Mouse (Mus musculus) limb, embryonic 14.5 days (tissue): ENCODE measurements at regions not wholly inside any gene's neighbourhood (a gene's known extent, or its start where the extent isn't known, plus 50 kb on each side); places are given as distances from the start of the nearest gene placed in this dataset.

Experiments
- ATAC-seq: fragments of 200-750 bp; cut with Nextera tagmentation; 2 replicates; pipeline ENCODE4 v1.8.0; 2017; ENCODE audit warnings: low read depth, moderate number of reproducible peaks, moderate TSS enrichment; ENCODE audit not compliant: low FRiP score
- DNase-seq: peaks from one replicate; pipeline ENCODE4 v3.0.0-alpha.2; 2015; ENCODE audit warnings: low spot score
- H3K27ac ChIP-seq: fragments of 300-500 bp; sonication (generic); replicated peaks from 2 replicates; pipeline ENCODE4 v1.5.1; 2014; ENCODE audit warnings: low read depth, mild to moderate bottlenecking, low read length, moderate library complexity, mixed read lengths
- H3K27me3 ChIP-seq: fragments of 300-500 bp; sonication (generic); 2 replicates; pipeline ENCODE4 v1.6.1; 2014; ENCODE audit warnings: low read length, mixed read lengths; ENCODE audit not compliant: control insufficient read depth, insufficient read depth
- H3K36me3 ChIP-seq: fragments of 300-500 bp; sonication (generic); 2 replicates; pipeline ENCODE4 v1.6.1; 2014; ENCODE audit warnings: mild to moderate bottlenecking, low read length, moderate library complexity, mixed read lengths; ENCODE audit not compliant: control insufficient read depth, insufficient read depth
- H3K4me1 ChIP-seq: fragments of 300-500 bp; sonication (generic); 2 replicates; pipeline ENCODE4 v1.6.1; 2014; ENCODE audit warnings: antibody characterized with exemption, low read length, mixed read lengths; ENCODE audit not compliant: control insufficient read depth, insufficient read depth
- H3K4me2 ChIP-seq: fragments of 300-500 bp; sonication (generic); replicated peaks from 2 replicates; pipeline ENCODE4 v1.6.1; 2014; ENCODE audit warnings: low read depth, mild to moderate bottlenecking, low read length, moderate library complexity; ENCODE audit not compliant: severe bottlenecking
- H3K4me3 ChIP-seq: fragments of 300-500 bp; sonication (generic); replicated peaks from 2 replicates; pipeline ENCODE4 v1.5.1; 2014; ENCODE audit warnings: low read length
- H3K9ac ChIP-seq: fragments of 300-500 bp; sonication (generic); 2 replicates; pipeline ENCODE4 v1.6.1; 2014; ENCODE audit warnings: mild to moderate bottlenecking, low read depth, low read length, moderate library complexity; ENCODE audit not compliant: severe bottlenecking
- H3K9me3 ChIP-seq: fragments of 300-500 bp; sonication (generic); 2 replicates; pipeline ENCODE4 v1.6.1; 2016; ENCODE audit warnings: low read length; ENCODE audit not compliant: control insufficient read depth
- POLR2A ChIP-seq: fragments of 200-500 bp; IDR thresholded peaks from 2 replicates; pipeline ENCODE4 v1.8.0; 2012; ENCODE audit warnings: inconsistent platforms, mild to moderate bottlenecking, moderate library complexity, borderline replicate concordance; ENCODE audit not compliant: insufficient read depth, insufficient read length; ENCODE audit errors: extremely low read depth
- WGBS: fragments of 180-500 bp; shearing (Covaris S2); extraction: QIAGEN DNeasy Blood & Tissue Kit; methylation state at CpG from one replicate; pipeline ENCODE4 v1.1.7; 2014; 5-methylcytosine and 5-hydroxymethylcytosine counted together

- ATAC-seq (no peak), DNase-seq (no peak)
- Histone ChIP-seq H3K9me3 (no peaks in the 10 kb centered on the region), H3K36me3 (no peaks in the 10 kb centered on the region), H3K27ac (no peak overlapping the region), H3K4me3 (no peak overlapping the region), H3K27me3 (no peaks in the 10 kb centered on the region), H3K9ac (no peak overlapping the region), H3K4me1 (no peaks in the 10 kb centered on the region), H3K4me2 (no peak overlapping the region)
- WGBS: 77% methylated on average over 4 of the region's 4 CpGs
- TF ChIP-seq POLR2A: no peak
Measured at GRCm38 (mm10) chr9:122437464-122437863, 86.1 kb downstream of the Abhd5 start.

DNA sequence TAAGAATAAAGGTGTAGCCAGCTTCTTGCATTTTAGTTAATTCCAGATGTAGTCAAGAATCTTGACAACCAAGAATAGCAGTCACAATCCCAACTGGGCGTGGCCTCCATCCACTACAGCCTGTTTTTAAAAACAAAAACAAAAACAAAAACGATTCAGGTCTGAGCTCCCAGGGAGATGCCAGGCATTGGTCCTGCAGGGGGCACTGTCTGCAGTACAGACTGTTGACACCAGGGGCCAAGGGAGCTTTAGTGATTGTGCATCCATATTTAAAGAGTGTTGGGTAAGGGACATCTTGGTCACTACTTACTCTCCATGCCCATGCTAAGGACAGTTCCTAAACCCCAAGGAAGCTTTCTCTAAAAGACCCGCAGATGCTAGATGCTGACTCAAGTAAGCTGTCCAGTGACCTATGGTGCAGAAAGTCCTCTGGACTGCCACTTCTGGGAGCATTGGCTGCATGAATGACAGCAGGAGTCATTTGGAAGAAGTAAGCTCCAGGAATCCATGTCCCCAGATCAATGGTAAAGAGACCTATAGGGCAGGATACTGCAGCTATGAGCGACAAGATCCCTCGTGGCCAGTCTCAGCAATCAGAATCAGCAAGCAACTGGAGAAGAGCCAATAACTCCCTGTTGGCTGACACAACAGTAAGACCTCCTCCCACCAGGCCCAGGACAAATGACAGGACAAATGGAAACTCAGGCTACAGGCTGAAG is 95.1 kb downstream of the Abhd5 start:
- Histone ChIP-seq H3K9ac (no peak overlapping the region), H3K27me3 (no peaks in the 10 kb centered on the region), H3K9me3 (no peaks in the 10 kb centered on the region), H3K4me3 (no peak overlapping the region), H3K4me2 (no peak overlapping the region), H3K27ac (no peak overlapping the region), H3K36me3 (no peaks in the 10 kb centered on the region), H3K4me1 (no peaks in the 10 kb centered on the region)
- no peak for ATAC-seq
- TF ChIP-seq POLR2A: no peak
- DNase-seq: no peak
- WGBS: 72% methylated on average over 5 of the region's 5 CpGs

GRCm38 (mm10) chr9:122447568-122447967 is 96.2 kb downstream of the Abhd5 start:
- H3K9ac ChIP-seq: no peak overlapping the region
- no peaks in the 10 kb centered on the region for H3K4me1 ChIP-seq
- DNase-seq: no peak
- H3K27ac ChIP-seq: no peak overlapping the region
- ATAC-seq: no peak
- no peaks in the 10 kb centered on the region for H3K27me3 ChIP-seq
- no peaks in the 10 kb centered on the region for H3K36me3 ChIP-seq
- no peaks in the 10 kb centered on the region for H3K9me3 ChIP-seq
- no peak for TF ChIP-seq POLR2A
- WGBS: 61% methylated on average over 7 of the region's 7 CpGs
- no peak overlapping the region for H3K4me3 ChIP-seq
- no peak overlapping the region for H3K4me2 ChIP-seq

DNA sequence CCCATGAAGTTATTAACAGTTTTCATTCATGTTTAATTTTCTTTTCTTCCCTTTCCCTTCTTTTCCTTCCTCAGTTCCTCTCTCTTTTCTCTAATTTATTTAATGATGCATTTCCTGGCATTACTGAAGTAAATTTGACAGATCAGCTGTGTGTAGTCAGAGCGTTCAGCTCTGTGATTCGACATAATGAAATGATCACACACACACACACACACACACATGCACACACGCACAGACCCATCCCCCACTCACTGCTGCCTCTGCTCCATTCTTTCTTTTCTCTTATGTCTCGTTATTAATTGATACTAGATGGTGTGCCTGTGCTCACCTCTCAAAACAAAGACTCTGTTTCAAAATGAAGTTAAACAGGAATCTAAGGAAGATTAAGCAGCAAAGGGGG is 96.9 kb downstream of the Abhd5 start:
- DNase-seq (no peak), ATAC-seq (no peak)
- H3K4me2 ChIP-seq: no peak overlapping the region
- H3K27ac ChIP-seq: no peak overlapping the region
- 61% methylated on average over 4 of the region's 4 CpGs for WGBS
- H3K9ac ChIP-seq: no peak overlapping the region
- no peaks in the 10 kb centered on the region for H3K4me1 ChIP-seq
- TF ChIP-seq POLR2A: no peak
- no peaks in the 10 kb centered on the region for H3K9me3 ChIP-seq
- H3K36me3 ChIP-seq: no peaks in the 10 kb centered on the region
- H3K27me3 ChIP-seq: no peaks in the 10 kb centered on the region
- H3K4me3 ChIP-seq: no peak overlapping the region

DNA sequence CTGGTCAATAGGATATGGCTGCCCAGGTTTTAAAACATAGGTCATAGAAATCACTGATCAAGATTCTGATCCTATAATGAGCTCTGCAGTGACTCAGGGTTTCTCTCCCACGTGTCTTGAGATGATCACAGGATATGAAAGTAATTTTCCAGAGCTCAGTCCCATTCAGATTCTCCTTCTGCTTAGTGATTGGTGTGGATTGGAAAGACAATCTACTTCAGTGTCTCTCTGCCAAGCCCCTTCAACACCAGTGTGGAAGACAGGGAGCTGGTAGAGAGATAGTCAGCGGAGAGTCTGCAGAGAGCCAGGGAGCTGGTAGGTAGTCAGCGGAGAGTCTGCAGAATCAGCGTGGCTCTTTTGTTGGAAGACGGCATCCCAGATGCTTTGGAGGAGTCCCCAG is 99.1 kb downstream of the Abhd5 start:
- Histone ChIP-seq H3K4me1 (no peaks in the 10 kb centered on the region), H3K36me3 (no peaks in the 10 kb centered on the region), H3K9me3 (no peaks in the 10 kb centered on the region), H3K4me3 (no peak overlapping the region), H3K27me3 (no peaks in the 10 kb centered on the region), H3K4me2 (no peak overlapping the region), H3K9ac (no peak overlapping the region), H3K27ac (no peak overlapping the region)
- TF ChIP-seq POLR2A: no peak
- no peak for ATAC-seq
- WGBS: 77% methylated on average over 5 of the region's 5 CpGs
- no peak for DNase-seq

- ATAC-seq (no peak), DNase-seq (no peak)
- no peak overlapping the region for H3K4me2 ChIP-seq
- H3K9ac ChIP-seq: no peak overlapping the region
- no peak overlapping the region for H3K27ac ChIP-seq
- 71% methylated on average over 8 of the region's 8 CpGs for WGBS
- no peaks in the 10 kb centered on the region for H3K36me3 ChIP-seq
- no peaks in the 10 kb centered on the region for H3K4me1 ChIP-seq
- no peaks in the 10 kb centered on the region for H3K9me3 ChIP-seq
- H3K4me3 ChIP-seq: no peak overlapping the region
- H3K27me3 ChIP-seq: no peaks in the 10 kb centered on the region
- TF ChIP-seq POLR2A: no peak
Measured at GRCm38 (mm10) chr9:122455301-122455700, 103.9 kb downstream of the Abhd5 start.
